Mouse (Mus musculus): ENCODE results near the gene Lamb2. TPM values are rescaled to one million over a fixed set of nuclear protein-coding genes. Genes with fewer than 3 reads are reported as not detected.

Lamb2 gene
- polyA plus RNA-seq, 1 experiment from 2014 or later: 63.8 TPM

DNA sequence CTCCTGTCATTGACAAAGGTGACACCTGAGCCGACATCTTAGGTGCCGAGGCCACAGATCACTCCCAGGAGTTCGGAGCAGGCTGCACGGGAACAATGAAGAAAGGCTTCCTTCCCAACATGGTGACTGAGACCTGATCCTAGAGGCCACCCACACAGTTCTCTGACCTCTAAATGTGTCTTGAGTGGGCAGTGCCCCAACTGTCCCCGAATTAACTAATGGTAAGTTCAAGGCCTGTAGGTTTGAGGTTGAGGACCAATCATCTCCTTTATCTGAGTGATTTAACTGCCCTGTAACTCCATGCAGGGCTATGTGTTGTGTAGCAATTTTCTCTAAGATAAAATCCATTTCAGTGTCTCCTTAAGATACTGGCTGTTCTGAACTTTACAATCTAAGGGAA is 10.1 kb upstream of the Lamb2 start:
- H3K4me3 ChIP-seq (ENCODE audit: low read depth, low read length): no peak overlapping the region
- H3K9me3 ChIP-seq (ENCODE audit: control insufficient read depth, low read length): no peaks in the 10 kb centered on the region
- WGBS: 72% methylated on average over 5 of the region's 5 CpGs
- DNase-seq (ENCODE audit: low spot score) (no peak), ATAC-seq (ENCODE audit: low read depth) (no peak)
- no peaks in the 10 kb centered on the region for H3K4me1 ChIP-seq (ENCODE audit: control insufficient read depth, insufficient read depth, low read length)
- no peak overlapping the region for H3K9ac ChIP-seq (ENCODE audit: low read depth, low read length)
- H3K4me2 ChIP-seq (ENCODE audit: low read depth, low read length): no peak overlapping the region
- no peak overlapping the region for H3K27ac ChIP-seq (replicated peaks; ENCODE audit: low read depth, low read length)
- peaks cover 30% of the 10 kb centered on the region for H3K36me3 ChIP-seq (ENCODE audit: control insufficient read depth, insufficient read depth, low read length)
- no peaks in the 10 kb centered on the region for H3K27me3 ChIP-seq (replicated peaks; ENCODE audit: control insufficient read depth, insufficient read depth, low read length)

DNA sequence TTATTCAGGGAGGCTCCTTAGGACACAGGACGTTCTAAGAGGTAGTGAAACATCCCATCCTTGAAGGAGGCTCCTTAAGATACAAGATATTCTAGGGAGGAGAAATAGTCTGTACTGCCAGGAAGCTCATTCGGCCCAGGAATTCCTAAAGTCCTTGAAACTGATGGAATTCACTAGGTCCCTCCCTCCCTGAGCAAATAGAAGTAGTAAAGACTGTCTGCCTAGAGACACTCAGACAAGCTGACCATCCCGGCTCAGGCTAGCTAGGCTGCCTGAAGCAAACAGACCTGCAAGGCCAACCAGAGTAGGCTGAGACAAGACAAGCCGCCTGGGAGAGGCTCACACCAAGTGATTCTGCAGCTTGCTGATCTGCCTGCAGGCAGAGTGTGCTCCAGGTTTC is 9.7 kb upstream of the Lamb2 start:
- no peak for DNase-seq (ENCODE audit: low spot score)
- Histone ChIP-seq H3K4me1 (ENCODE audit: control insufficient read depth, insufficient read depth, low read length) (no peaks in the 10 kb centered on the region), H3K9ac (ENCODE audit: low read depth, low read length) (no peak overlapping the region), H3K27me3 (replicated peaks; ENCODE audit: control insufficient read depth, insufficient read depth, low read length) (no peaks in the 10 kb centered on the region), H3K4me2 (ENCODE audit: low read depth, low read length) (no peak overlapping the region), H3K36me3 (ENCODE audit: control insufficient read depth, insufficient read depth, low read length) (peaks cover 26% of the 10 kb centered on the region), H3K4me3 (ENCODE audit: low read depth, low read length) (no peak overlapping the region), H3K27ac (replicated peaks; ENCODE audit: low read depth, low read length) (no peak overlapping the region), H3K9me3 (ENCODE audit: control insufficient read depth, low read length) (no peaks in the 10 kb centered on the region)
- ATAC-seq (ENCODE audit: low read depth): no peak
- 73% methylated on average over 4 of the region's 4 CpGs for WGBS

- Histone ChIP-seq H3K9ac (ENCODE audit: low read depth, low read length) (no peak overlapping the region), H3K9me3 (ENCODE audit: control insufficient read depth, low read length) (no peaks in the 10 kb centered on the region), H3K4me1 (ENCODE audit: control insufficient read depth, insufficient read depth, low read length) (peaks cover 6% of the 10 kb centered on the region), H3K36me3 (ENCODE audit: control insufficient read depth, insufficient read depth, low read length) (no peaks in the 10 kb centered on the region), H3K27me3 (replicated peaks; ENCODE audit: control insufficient read depth, insufficient read depth, low read length) (no peaks in the 10 kb centered on the region), H3K4me3 (ENCODE audit: low read depth, low read length) (no peak overlapping the region), H3K27ac (replicated peaks; ENCODE audit: low read depth, low read length) (no peak overlapping the region), H3K4me2 (ENCODE audit: low read depth, low read length) (no peak overlapping the region)
- ATAC-seq (ENCODE audit: low read depth) (no peak), DNase-seq (ENCODE audit: low spot score) (no peak)
- WGBS: 60% methylated on average over 1 of the region's 1 CpGs
Measured at GRCm38 (mm10) chr9:108474528-108474927, 5.0 kb upstream of the Lamb2 start.

GRCm38 (mm10) chr9:108478638-108479156 is 839 bp upstream of the Lamb2 start:
- Histone ChIP-seq H3K36me3 (ENCODE audit: control insufficient read depth, insufficient read depth, low read length) (peaks cover 31% of the 10 kb centered on the region), H3K4me3 (ENCODE audit: low read depth, low read length) (peak overlapping the region; percentile 67), H3K27ac (replicated peaks; ENCODE audit: low read depth, low read length) (peak overlapping the region; percentile 76), H3K9ac (ENCODE audit: low read depth, low read length) (peak overlapping the region; percentile 56), H3K4me1 (ENCODE audit: control insufficient read depth, insufficient read depth, low read length) (peaks cover 17% of the 10 kb centered on the region), H3K9me3 (ENCODE audit: control insufficient read depth, low read length) (no peaks in the 10 kb centered on the region), H3K4me2 (ENCODE audit: low read depth, low read length) (peak overlapping the region; percentile 78), H3K27me3 (replicated peaks; ENCODE audit: control insufficient read depth, insufficient read depth, low read length) (no peaks in the 10 kb centered on the region)
- peak; percentile 91 for DNase-seq (ENCODE audit: low spot score)
- 0% methylated on average over 20 of the region's 20 CpGs for WGBS
- peak; percentile 85 for ATAC-seq (ENCODE audit: low read depth)

DNA sequence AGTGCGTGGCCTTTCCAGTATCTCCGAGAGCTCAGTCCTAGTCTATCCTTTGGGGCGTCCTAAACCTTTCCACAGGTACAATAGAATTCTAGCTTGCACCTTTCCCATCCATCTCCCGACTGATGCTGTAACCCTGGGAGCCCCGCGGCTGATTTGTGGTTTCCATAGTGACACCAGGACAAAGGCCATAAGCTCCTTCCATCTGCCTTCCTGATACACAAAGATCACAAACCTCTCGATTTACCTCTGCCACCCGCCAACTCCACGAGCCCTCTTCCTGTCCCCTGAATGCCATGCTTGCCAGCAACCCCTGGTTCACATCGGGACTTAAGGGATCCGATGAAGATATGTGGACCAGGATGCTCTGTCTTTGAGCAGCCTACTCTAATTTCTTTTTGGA is 295 bp upstream of the Lamb2 start:
- peak overlapping the region; percentile 78 for H3K4me2 ChIP-seq (ENCODE audit: low read depth, low read length)
- peak overlapping the region; percentile 67 for H3K4me3 ChIP-seq (ENCODE audit: low read depth, low read length)
- peak overlapping the region; percentile 76 for H3K27ac ChIP-seq (replicated peaks; ENCODE audit: low read depth, low read length)
- WGBS: 37% methylated on average over 11 of the region's 11 CpGs
- no peak for DNase-seq (ENCODE audit: low spot score)
- H3K9ac ChIP-seq (ENCODE audit: low read depth, low read length): peak overlapping the region; percentile 56; the same call in 1 of the 2 replicates
- H3K27me3 ChIP-seq (replicated peaks; ENCODE audit: control insufficient read depth, insufficient read depth, low read length): no peaks in the 10 kb centered on the region
- H3K4me1 ChIP-seq (ENCODE audit: control insufficient read depth, insufficient read depth, low read length): peaks cover 17% of the 10 kb centered on the region
- H3K9me3 ChIP-seq (ENCODE audit: control insufficient read depth, low read length): no peaks in the 10 kb centered on the region
- peak; percentile 2 for ATAC-seq (ENCODE audit: low read depth)
- H3K36me3 ChIP-seq (ENCODE audit: control insufficient read depth, insufficient read depth, low read length): peaks cover 36% of the 10 kb centered on the region

- no peak for ATAC-seq (ENCODE audit: low read depth)
- H3K4me3 ChIP-seq (ENCODE audit: low read depth, low read length): peak overlapping the region; percentile 67
- H3K4me2 ChIP-seq (ENCODE audit: low read depth, low read length): peak overlapping the region; percentile 78
- 93% methylated on average over 28 of the region's 28 CpGs for WGBS
- peaks cover 53% of the 10 kb centered on the region for H3K36me3 ChIP-seq (ENCODE audit: control insufficient read depth, insufficient read depth, low read length)
- H3K9ac ChIP-seq (ENCODE audit: low read depth, low read length): peak overlapping the region; percentile 78
- peaks cover 17% of the 10 kb centered on the region for H3K4me1 ChIP-seq (ENCODE audit: control insufficient read depth, insufficient read depth, low read length)
- H3K27me3 ChIP-seq (replicated peaks; ENCODE audit: control insufficient read depth, insufficient read depth, low read length): no peaks in the 10 kb centered on the region
- H3K9me3 ChIP-seq (ENCODE audit: control insufficient read depth, low read length): no peaks in the 10 kb centered on the region
- no peak overlapping the region for H3K27ac ChIP-seq (replicated peaks; ENCODE audit: low read depth, low read length)
- no peak for DNase-seq (ENCODE audit: low spot score)
Measured at GRCm38 (mm10) chr9:108480813-108481519, 1.4 kb downstream of the Lamb2 start.

DNA sequence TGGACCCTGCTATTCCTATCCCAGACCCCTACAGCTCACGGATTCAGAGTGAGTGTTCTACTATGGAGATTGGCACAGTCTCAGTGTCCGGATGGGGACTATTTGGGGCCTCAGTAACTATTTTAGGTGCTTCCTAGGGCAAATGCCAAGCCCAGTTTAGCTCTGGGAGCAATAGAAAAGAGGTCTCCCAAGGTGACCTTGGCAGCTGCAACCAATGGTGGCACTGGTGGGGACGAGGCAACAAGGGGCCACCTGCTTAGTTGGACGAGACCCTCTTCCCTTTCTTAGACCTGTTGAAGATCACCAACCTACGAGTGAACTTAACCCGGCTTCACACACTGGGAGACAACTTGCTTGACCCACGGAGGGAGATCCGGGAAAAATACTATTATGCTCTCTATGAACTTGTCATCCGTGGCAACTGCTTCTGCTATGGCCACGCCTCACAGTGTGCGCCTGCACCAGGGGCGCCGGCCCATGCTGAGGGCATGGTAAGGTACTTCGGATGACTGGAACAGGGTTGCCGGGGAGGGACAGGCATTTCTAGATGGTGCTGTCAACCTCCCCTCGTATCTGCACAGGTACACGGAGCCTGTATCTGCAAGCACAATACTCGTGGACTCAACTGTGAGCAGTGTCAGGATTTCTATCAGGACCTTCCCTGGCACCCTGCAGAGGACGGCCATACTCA is 2.1 kb downstream of the Lamb2 start:
- no peak overlapping the region for H3K4me2 ChIP-seq (ENCODE audit: low read depth, low read length)
- H3K9ac ChIP-seq (ENCODE audit: low read depth, low read length): no peak overlapping the region
- peaks cover 60% of the 10 kb centered on the region for H3K36me3 ChIP-seq (ENCODE audit: control insufficient read depth, insufficient read depth, low read length)
- peaks cover 17% of the 10 kb centered on the region for H3K4me1 ChIP-seq (ENCODE audit: control insufficient read depth, insufficient read depth, low read length)
- DNase-seq (ENCODE audit: low spot score) (no peak), ATAC-seq (ENCODE audit: low read depth) (no peak)
- no peak overlapping the region for H3K4me3 ChIP-seq (ENCODE audit: low read depth, low read length)
- H3K27ac ChIP-seq (replicated peaks; ENCODE audit: low read depth, low read length): no peak overlapping the region
- H3K27me3 ChIP-seq (replicated peaks; ENCODE audit: control insufficient read depth, insufficient read depth, low read length): no peaks in the 10 kb centered on the region
- WGBS: 90% methylated on average over 18 of the region's 19 CpGs
- no peaks in the 10 kb centered on the region for H3K9me3 ChIP-seq (ENCODE audit: control insufficient read depth, low read length)

GRCm38 (mm10) chr9:108483051-108483790 is 3.7 kb downstream of the Lamb2 start:
- 93% methylated on average over 17 of the region's 18 CpGs for WGBS
- no peaks in the 10 kb centered on the region for H3K27me3 ChIP-seq (replicated peaks; ENCODE audit: control insufficient read depth, insufficient read depth, low read length)
- H3K4me3 ChIP-seq (ENCODE audit: low read depth, low read length): no peak overlapping the region
- no peak for DNase-seq (ENCODE audit: low spot score)
- H3K36me3 ChIP-seq (ENCODE audit: control insufficient read depth, insufficient read depth, low read length): peaks cover 76% of the 10 kb centered on the region
- no peak overlapping the region for H3K27ac ChIP-seq (replicated peaks; ENCODE audit: low read depth, low read length)
- H3K4me1 ChIP-seq (ENCODE audit: control insufficient read depth, insufficient read depth, low read length): peaks cover 17% of the 10 kb centered on the region
- no peak overlapping the region for H3K9ac ChIP-seq (ENCODE audit: low read depth, low read length)
- H3K9me3 ChIP-seq (ENCODE audit: control insufficient read depth, low read length): no peaks in the 10 kb centered on the region
- H3K4me2 ChIP-seq (ENCODE audit: low read depth, low read length): no peak overlapping the region
- ATAC-seq (ENCODE audit: low read depth): no peak

Measured in embryonic facial prominence, embryonic 14.5 days (tissue).